Mouse (Mus musculus) CH12.LX (cell line): ENCODE measurements around the gene Ccser1.

Experiments used
- CTCF ChIP-seq, 2 experiments: IDR thresholded peaks in 1 of 2; conservative IDR thresholded peaks in 1 of 2; 2 replicates each; pipeline ENCODE4 v1.5.1; 2011 to 2012; ENCODE audit warnings: low read depth in 2 of 2, low read length in 2 of 2, improper control_type of control experiment in 1 of 2, inconsistent platforms in 1 of 2, mild to moderate bottlenecking in 1 of 2, moderate library complexity in 1 of 2
- ELF1 ChIP-seq: IDR thresholded peaks from 2 replicates; pipeline ENCODE4 v1.6.1; 2014; ENCODE audit warnings: low read depth, mild to moderate bottlenecking, inconsistent platforms, low read length, improper control_type of control experiment
- PAX5 ChIP-seq: IDR thresholded peaks from 2 replicates; pipeline ENCODE4 v1.6.1; 2012; ENCODE audit warnings: low read length, inconsistent platforms, mixed read lengths

GRCm38 (mm10) chr6:61588999-61589398 is 408.9 kb downstream of the Ccser1 start:
- TF ChIP-seq ELF1 (no peak), CTCF (conservative IDR thresholded peaks at IDR 0.05 in 1 of 2, IDR thresholded peaks at IDR 0.05 in 1 of 2; ENCODE audit: low read depth in 2 of 2, low read length in 2 of 2) (no peak), PAX5 (no peak)
